Mouse (Mus musculus): ENCODE results near the gene Arglu1. TPM values are rescaled to one million over a fixed set of nuclear protein-coding genes. Genes with fewer than 3 reads are reported as not detected.

The Arglu1 gene
- polyA plus RNA-seq, 1 experiment from 2014 or later: 114 TPM

GRCm38 (mm10) chr8:8660307-8661098, 29.8 kb downstream of the Arglu1 start:
- Histone ChIP-seq H3K36me3 (ENCODE audit: control insufficient read depth, insufficient read depth, low read length) (peaks cover 3% of the 10 kb centered on the region; the same call in 1 of the 2 replicates), H3K4me2 (ENCODE audit: low read length) (peak overlapping the region; percentile 89), H3K4me1 (ENCODE audit: control insufficient read depth, insufficient read depth, low read length) (peaks cover 2% of the 10 kb centered on the region; the same call in 1 of the 2 replicates), H3K9ac (ENCODE audit: low read length) (peak overlapping the region; percentile 99), H3K4me3 (ENCODE audit: low read depth, low read length) (peak overlapping the region; percentile 98), H3K27ac (ENCODE audit: low read depth, low read length) (peak overlapping the region; percentile 97), H3K9me3 (replicated peaks; ENCODE audit: control insufficient read depth, low read length) (no peaks in the 10 kb centered on the region), H3K27me3 (replicated peaks; ENCODE audit: control insufficient read depth, insufficient read depth, low read length) (no peaks in the 10 kb centered on the region)
- ATAC-seq (no peak; the same call in 1 of the 2 replicates), DNase-seq (ENCODE audit: low spot score) (no peak)
- under 1% methylated on average over 87 of the region's 88 CpGs for WGBS

GRCm38 (mm10) chr8:8659503-8660306, 30.6 kb downstream of the Arglu1 start:
- Histone ChIP-seq H3K4me2 (ENCODE audit: low read length) (peak overlapping the region; percentile 89), H3K4me1 (ENCODE audit: control insufficient read depth, insufficient read depth, low read length) (peaks cover 9% of the 10 kb centered on the region), H3K36me3 (ENCODE audit: control insufficient read depth, insufficient read depth, low read length) (peaks cover 6% of the 10 kb centered on the region; the same call in 1 of the 2 replicates), H3K9me3 (replicated peaks; ENCODE audit: control insufficient read depth, low read length) (no peaks in the 10 kb centered on the region), H3K9ac (ENCODE audit: low read length) (peak overlapping the region; percentile 99), H3K27me3 (replicated peaks; ENCODE audit: control insufficient read depth, insufficient read depth, low read length) (no peaks in the 10 kb centered on the region), H3K4me3 (ENCODE audit: low read depth, low read length) (peak overlapping the region; percentile 98), H3K27ac (ENCODE audit: low read depth, low read length) (peak overlapping the region; percentile 97)
- ATAC-seq (no peak), DNase-seq (ENCODE audit: low spot score) (peak; percentile 55)
- under 1% methylated on average over 52 of the region's 53 CpGs for WGBS

GRCm38 (mm10) chr8:8658426-8659224, 31.7 kb downstream of the Arglu1 start:
- Histone ChIP-seq H3K9me3 (replicated peaks; ENCODE audit: control insufficient read depth, low read length) (no peaks in the 10 kb centered on the region), H3K4me1 (ENCODE audit: control insufficient read depth, insufficient read depth, low read length) (peaks cover 20% of the 10 kb centered on the region), H3K27me3 (replicated peaks; ENCODE audit: control insufficient read depth, insufficient read depth, low read length) (no peaks in the 10 kb centered on the region), H3K27ac (ENCODE audit: low read depth, low read length) (peak overlapping the region; percentile 97), H3K4me3 (ENCODE audit: low read depth, low read length) (peak overlapping the region; percentile 98), H3K9ac (ENCODE audit: low read length) (peak overlapping the region; percentile 99), H3K36me3 (ENCODE audit: control insufficient read depth, insufficient read depth, low read length) (0 out of 2 replicates have a peak, but pooled peaks cover 3% of the 10 kb centered on the region), H3K4me2 (ENCODE audit: low read length) (peak overlapping the region; percentile 89)
- DNase-seq (ENCODE audit: low spot score) (peak; percentile 95), ATAC-seq (peak; percentile 44)
- under 1% methylated on average over 19 of the region's 19 CpGs for WGBS

- ATAC-seq (no peak), DNase-seq (ENCODE audit: low spot score) (peak; percentile 67)
- Histone ChIP-seq H3K27me3 (replicated peaks; ENCODE audit: control insufficient read depth, insufficient read depth, low read length) (no peaks in the 10 kb centered on the region), H3K4me1 (ENCODE audit: control insufficient read depth, insufficient read depth, low read length) (peaks cover 27% of the 10 kb centered on the region), H3K36me3 (ENCODE audit: control insufficient read depth, insufficient read depth, low read length) (0 out of 2 replicates have a peak, but pooled peaks cover 3% of the 10 kb centered on the region), H3K4me2 (ENCODE audit: low read length) (peak overlapping the region; percentile 89), H3K27ac (ENCODE audit: low read depth, low read length) (peak overlapping the region; percentile 97), H3K4me3 (ENCODE audit: low read depth, low read length) (peak overlapping the region; percentile 98), H3K9me3 (replicated peaks; ENCODE audit: control insufficient read depth, low read length) (no peaks in the 10 kb centered on the region), H3K9ac (ENCODE audit: low read length) (peak overlapping the region; percentile 99)
- WGBS: 2% methylated on average over 5 of the region's 5 CpGs
Measured at GRCm38 (mm10) chr8:8657692-8658355, 32.5 kb downstream of the Arglu1 start.

DNA sequence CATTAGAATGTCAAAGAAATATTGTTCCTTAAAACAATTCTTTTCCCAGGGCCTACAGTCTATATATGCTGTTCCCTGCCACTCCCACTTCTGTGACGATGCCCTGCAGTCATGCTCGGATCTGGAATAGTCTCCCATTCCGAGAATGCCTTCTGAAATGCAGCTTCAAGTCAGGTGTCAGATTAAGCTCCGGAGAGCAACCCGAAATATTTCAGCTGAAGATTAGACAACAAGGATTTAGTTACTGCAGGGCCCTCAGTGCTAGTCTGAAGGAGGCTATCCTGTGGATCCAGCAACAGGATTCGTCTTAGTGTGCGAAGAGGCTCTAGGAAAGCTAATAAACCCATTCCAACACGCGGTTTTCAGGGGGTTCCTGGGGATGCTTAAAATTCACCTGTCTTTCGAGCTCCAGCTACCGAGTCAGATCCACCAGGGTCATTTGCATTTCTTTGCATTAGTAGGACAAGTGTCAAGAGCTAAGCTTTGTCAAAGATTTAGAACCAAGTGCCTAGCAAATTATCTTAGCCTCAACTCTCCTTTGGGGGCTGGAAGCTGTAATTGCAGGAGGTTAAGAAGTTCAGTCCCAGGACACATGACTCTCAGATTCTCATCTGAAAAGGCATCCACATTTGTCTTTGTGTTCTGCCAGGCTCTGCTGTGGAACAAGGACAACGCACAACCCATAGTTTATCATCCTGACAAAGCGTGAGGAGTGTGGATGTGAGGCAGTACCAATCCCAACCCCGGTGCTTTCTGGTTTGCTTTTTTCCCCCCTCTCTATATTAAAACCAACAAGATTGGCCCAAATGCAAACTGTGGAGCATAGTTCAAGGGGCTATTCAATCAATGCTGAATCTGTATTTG, 33.5 kb downstream of the Arglu1 start:
- DNase-seq (ENCODE audit: low spot score) (peak; percentile 72), ATAC-seq (no peak)
- WGBS: 2% methylated on average over 14 of the region's 14 CpGs
- Histone ChIP-seq H3K9ac (ENCODE audit: low read length) (peak overlapping the region; percentile 99), H3K4me3 (ENCODE audit: low read depth, low read length) (peak overlapping the region; percentile 98), H3K4me2 (ENCODE audit: low read length) (peak overlapping the region; percentile 89), H3K27me3 (replicated peaks; ENCODE audit: control insufficient read depth, insufficient read depth, low read length) (no peaks in the 10 kb centered on the region), H3K27ac (ENCODE audit: low read depth, low read length) (peak overlapping the region; percentile 97), H3K4me1 (ENCODE audit: control insufficient read depth, insufficient read depth, low read length) (peaks cover 38% of the 10 kb centered on the region), H3K9me3 (replicated peaks; ENCODE audit: control insufficient read depth, low read length) (no peaks in the 10 kb centered on the region), H3K36me3 (ENCODE audit: control insufficient read depth, insufficient read depth, low read length) (0 out of 2 replicates have a peak, but pooled peaks cover 3% of the 10 kb centered on the region)

GRCm38 (mm10) chr8:8655346-8656340, 34.7 kb downstream of the Arglu1 start:
- DNase-seq (ENCODE audit: low spot score): peak; percentile 88
- peaks cover 49% of the 10 kb centered on the region for H3K4me1 ChIP-seq (ENCODE audit: control insufficient read depth, insufficient read depth, low read length)
- H3K9ac ChIP-seq (ENCODE audit: low read length): peak overlapping the region; percentile 99
- peak; percentile 51 for ATAC-seq
- peak overlapping the region; percentile 98 for H3K4me3 ChIP-seq (ENCODE audit: low read depth, low read length)
- H3K36me3 ChIP-seq (ENCODE audit: control insufficient read depth, insufficient read depth, low read length): 0 out of 2 replicates have a peak, but pooled peaks cover 3% of the 10 kb centered on the region
- H3K4me2 ChIP-seq (ENCODE audit: low read length): peak overlapping the region; percentile 89
- peak overlapping the region; percentile 97 for H3K27ac ChIP-seq (ENCODE audit: low read depth, low read length)
- H3K9me3 ChIP-seq (replicated peaks; ENCODE audit: control insufficient read depth, low read length): no peaks in the 10 kb centered on the region
- 3% methylated on average over 24 of the region's 24 CpGs for WGBS
- H3K27me3 ChIP-seq (replicated peaks; ENCODE audit: control insufficient read depth, insufficient read depth, low read length): no peaks in the 10 kb centered on the region
